Mouse (Mus musculus) hindbrain, postnatal 0 days (tissue): Measurements from ENCODE around the gene Limd2. TPM values are rescaled to one million over a fixed set of nuclear protein-coding genes. Genes with fewer than 3 reads are reported as not detected.
"Not testable (repeated sequence)": the region's sequence is repeated elsewhere in the genome, so short reads cannot be mapped to it uniquely, and the experiment has no call there.

Experiments
- ATAC-seq: fragments of 200-750 bp; cut with Nextera tagmentation; 2 replicates; pipeline ENCODE4 v1.8.0; 2017; ENCODE audit warnings: mild to moderate bottlenecking, moderate TSS enrichment, moderate library complexity
- DNase-seq: peaks from one replicate; pipeline ENCODE4 v3.0.0-alpha.2; 2015; ENCODE audit warnings: low spot score
- H3K27ac ChIP-seq: fragments of 300-500 bp; sonication (generic); 2 replicates; pipeline ENCODE4 v1.5.1; 2014; ENCODE audit warnings: mild to moderate bottlenecking
- H3K27me3 ChIP-seq: fragments of 300-500 bp; sonication (generic); 2 replicates; pipeline ENCODE4 v1.6.1; 2014; ENCODE audit warnings: low read length, mixed read lengths; ENCODE audit not compliant: insufficient read depth
- H3K36me3 ChIP-seq: fragments of 300-500 bp; sonication (generic); 2 replicates; pipeline ENCODE4 v1.6.1; 2014; ENCODE audit warnings: low read length, mixed read lengths; ENCODE audit not compliant: insufficient read depth
- H3K4me1 ChIP-seq: fragments of 300-500 bp; sonication (generic); 2 replicates; pipeline ENCODE4 v1.6.1; 2014; ENCODE audit warnings: antibody characterized with exemption, low read length, mixed read lengths; ENCODE audit not compliant: insufficient read depth
- H3K4me2 ChIP-seq: fragments of 300-500 bp; sonication (generic); 2 replicates; pipeline ENCODE4 v1.6.1; 2014; ENCODE audit warnings: low read depth, mild to moderate bottlenecking, low read length, moderate library complexity, mixed read lengths
- H3K4me3 ChIP-seq: fragments of 300-500 bp; sonication (generic); 2 replicates; pipeline ENCODE4 v1.5.1; 2014; ENCODE audit warnings: low read length
- H3K9ac ChIP-seq: fragments of 300-500 bp; sonication (generic); replicated peaks from 2 replicates; pipeline ENCODE4 v1.6.1; 2014; ENCODE audit warnings: mild to moderate bottlenecking, low read length, moderate library complexity, mixed read lengths
- H3K9me3 ChIP-seq: fragments of 300-500 bp; sonication (generic); 2 replicates; pipeline ENCODE4 v1.6.1; 2016; ENCODE audit warnings: low read length, mixed read lengths
- CTCF ChIP-seq: IDR thresholded peaks from 2 replicates; pipeline ENCODE4 v1.5.1; 2016; ENCODE audit warnings: antibody characterized with exemption, control low read depth, low read depth
- WGBS: fragments of 180-500 bp; shearing (Covaris S2); extraction: QIAGEN DNeasy Blood & Tissue Kit; methylation state at CpG from one replicate; pipeline ENCODE4 v1.1.7; 2014; 5-methylcytosine and 5-hydroxymethylcytosine counted together
- polyA plus RNA-seq: library from polyadenylated mRNA; unstranded; fragments of >200 nt; fragmentation: Nextera tagmentation; extraction: Ambion mirVana; gene quantifications from 2 replicates; pipeline ENCODE4 v1.2.1, GENCODE M21; 2015
- total RNA-seq: library from RNA; depleted of rRNA; stranded (reverse); fragments of >200 nt; gene quantifications from 2 replicates; pipeline ENCODE4 v1.2.3, GENCODE M21; 2014; rRNA removed

Limd2 gene
- total RNA-seq (72.2 and 80.6 TPM in 2 replicates), polyA plus RNA-seq (120 and 124 TPM in 2 replicates)

DNA sequence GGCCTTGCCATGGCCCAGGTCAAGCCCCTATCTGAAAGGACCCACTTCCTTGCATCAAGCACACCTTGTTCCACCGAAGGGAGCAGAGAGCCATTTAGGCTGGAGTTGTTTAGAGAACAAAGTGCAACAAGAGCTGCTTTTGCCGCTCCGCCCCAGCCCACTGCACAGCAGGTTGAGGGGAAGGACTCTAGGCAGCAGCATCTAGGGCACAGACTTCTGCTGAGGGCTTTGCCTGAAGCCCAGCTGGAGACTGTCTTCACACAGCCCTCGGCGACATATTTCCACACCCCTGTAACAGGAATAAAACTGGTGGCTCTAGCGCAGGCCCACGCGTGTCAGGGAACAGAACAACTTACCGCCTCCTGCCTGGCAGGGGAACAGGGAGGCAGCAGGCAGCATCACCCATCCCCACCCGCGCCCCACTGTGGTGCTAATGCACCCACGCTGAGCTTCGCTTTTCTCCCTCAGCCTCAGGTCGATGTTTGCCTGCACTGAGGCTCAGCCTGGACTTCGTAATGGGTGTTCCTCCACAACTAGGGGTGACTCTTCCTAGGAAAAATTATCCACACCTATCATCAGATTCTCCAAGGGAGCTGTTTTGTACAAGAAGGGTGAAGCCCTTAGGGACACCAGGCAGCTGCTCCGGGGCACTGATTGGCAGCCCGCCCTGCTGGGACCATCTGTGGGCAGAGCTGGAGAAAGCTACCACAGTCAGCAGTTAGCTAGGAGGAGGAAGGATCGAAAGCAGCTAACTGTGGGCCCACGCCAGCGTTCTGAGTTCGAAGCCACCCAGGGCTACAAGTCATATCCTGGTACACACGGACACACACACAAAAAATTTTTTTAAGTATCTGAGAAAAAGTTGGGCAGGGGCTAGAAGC, at the start of gene Limd2, which contains the start of gene Gm10840:
Limd2 (minus strand) TSS at position 20 of the 881 bp plus-strand sequence.
Gm10840 (plus strand) TSS at position 10 of the 881 bp plus-strand sequence.
- peak; percentile 52 for DNase-seq
- Histone ChIP-seq H3K27me3 (no peaks in the 10 kb centered on the region), H3K4me3 (peak within 1 kb of the TSS; percentile 59), H3K4me2 (peak within 1 kb of the TSS; percentile 87), H3K27ac (peak within 1 kb of the TSS; percentile 95), H3K9ac (peak within 1 kb of the TSS; percentile 75), H3K4me1 (peaks cover 11% of the 10 kb centered on the region; the same call in 1 of the 2 replicates), H3K36me3 (peaks cover 39% of the 10 kb centered on the region), H3K9me3 (no peaks in the 10 kb centered on the region)
- WGBS: 23% methylated on average over 22 of the region's 22 CpGs
- peak; percentile 15; the same call in 1 of the 2 replicates for ATAC-seq
- TF ChIP-seq CTCF: no peak

DNA sequence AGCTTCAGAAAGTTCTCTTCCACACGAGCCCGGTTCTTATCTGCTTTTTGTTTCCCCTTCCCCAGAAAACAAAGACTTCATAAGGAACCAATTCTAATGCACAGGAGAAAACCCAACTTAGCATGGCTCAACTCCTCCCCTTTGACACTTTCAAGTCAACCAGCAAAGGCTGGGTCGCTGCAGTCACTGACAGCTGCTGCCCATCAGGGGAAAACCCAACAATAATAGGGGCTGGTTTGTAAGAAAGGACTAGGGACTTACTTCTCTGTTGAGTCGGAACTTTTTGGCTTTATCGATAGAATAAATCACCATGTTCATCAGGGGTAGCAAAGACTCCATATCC, 41.4 kb upstream of the Limd2 start, which contains the start of gene Strada:
Strada (minus strand) TSS at position 46 of the 343 bp plus-strand sequence.
- DNase-seq: no peak
- H3K36me3 ChIP-seq: peaks cover 48% of the 10 kb centered on the region
- no peaks in the 10 kb centered on the region for H3K9me3 ChIP-seq
- H3K27ac ChIP-seq: no peak within 1 kb of the TSS
- no peak for TF ChIP-seq CTCF
- H3K27me3 ChIP-seq: no peaks in the 10 kb centered on the region
- no peaks in the 10 kb centered on the region for H3K4me1 ChIP-seq
- no peak for ATAC-seq
- no peak within 1 kb of the TSS for H3K4me3 ChIP-seq
- WGBS: 80% methylated on average over 5 of the region's 5 CpGs
- no peak within 1 kb of the TSS for H3K4me2 ChIP-seq
- no peak within 1 kb of the TSS for H3K9ac ChIP-seq

DNA sequence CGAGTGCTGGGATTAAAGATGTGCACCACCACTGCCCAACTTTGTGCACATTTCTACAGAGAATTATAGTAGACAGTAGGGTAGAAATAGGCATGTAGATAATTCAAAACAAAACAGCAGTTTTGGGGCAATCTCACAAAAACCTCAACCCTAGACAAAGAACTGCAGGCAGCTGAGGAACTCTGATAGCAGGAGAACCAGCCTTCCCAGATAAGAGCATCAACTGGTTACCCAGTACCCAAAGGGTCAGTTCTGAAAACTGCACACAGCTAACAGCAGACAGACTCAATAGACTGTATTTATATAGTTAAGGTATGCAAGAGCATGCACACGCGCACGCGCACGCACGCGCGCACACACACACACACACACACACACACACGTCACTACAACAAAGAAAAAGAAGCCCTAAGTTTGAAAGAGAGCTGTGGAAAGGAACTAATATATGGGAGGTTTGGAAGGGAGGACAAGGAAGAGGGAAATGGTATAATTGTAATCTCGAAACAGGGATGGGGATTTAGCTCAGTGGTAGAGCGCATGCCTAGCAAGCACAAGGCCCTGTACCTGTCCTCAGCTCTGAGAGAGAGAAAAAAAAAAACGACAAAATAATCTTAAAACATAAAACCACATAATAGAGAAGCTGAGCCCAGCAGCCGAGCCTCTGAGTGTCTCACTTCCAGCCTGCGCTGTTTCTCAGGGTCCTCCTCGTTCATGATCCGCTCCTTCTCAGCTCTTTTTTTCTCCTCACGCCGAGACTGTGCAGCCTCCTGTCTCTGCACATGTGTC, 40.9 kb upstream of the Limd2 start:
- Histone ChIP-seq H3K27ac (no peak overlapping the region), H3K9me3 (no peaks in the 10 kb centered on the region), H3K4me3 (no peak overlapping the region), H3K36me3 (peaks cover 42% of the 10 kb centered on the region), H3K27me3 (no peaks in the 10 kb centered on the region), H3K4me2 (no peak overlapping the region), H3K4me1 (no peaks in the 10 kb centered on the region), H3K9ac (no peak overlapping the region)
- no peak for TF ChIP-seq CTCF
- DNase-seq (no peak), ATAC-seq (no peak)
- whole genome bisulfite sequencing: 95% methylated on average over 19 of the region's 19 CpGs

DNA sequence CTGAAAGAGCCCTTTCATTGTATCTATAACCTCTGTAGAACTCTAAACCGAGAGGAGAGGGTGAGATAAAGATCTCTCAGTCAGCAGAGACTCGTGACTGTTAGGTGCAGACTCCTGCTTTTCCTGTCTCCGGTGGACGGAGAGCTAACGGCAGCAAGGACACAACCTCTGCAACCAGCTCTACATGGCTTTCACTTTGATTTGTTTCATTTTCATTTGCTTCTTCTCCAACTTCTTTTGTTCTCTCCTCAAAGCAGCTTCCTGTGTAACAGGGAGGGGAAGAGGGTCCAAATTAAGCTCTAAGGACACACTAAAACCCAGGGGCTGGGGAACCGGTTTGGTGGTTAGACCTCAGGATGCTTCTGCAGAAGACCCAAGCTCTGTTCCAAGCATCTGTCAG, 40.1 kb upstream of the Limd2 start:
- Histone ChIP-seq H3K9me3 (no peaks in the 10 kb centered on the region), H3K36me3 (peaks cover 42% of the 10 kb centered on the region), H3K27me3 (no peaks in the 10 kb centered on the region), H3K4me1 (no peaks in the 10 kb centered on the region), H3K27ac (no peak overlapping the region), H3K4me3 (no peak overlapping the region), H3K9ac (no peak overlapping the region), H3K4me2 (no peak overlapping the region)
- no peak for DNase-seq
- no peak for TF ChIP-seq CTCF
- ATAC-seq: no peak
- 90% methylated on average over 6 of the region's 6 CpGs for WGBS

DNA sequence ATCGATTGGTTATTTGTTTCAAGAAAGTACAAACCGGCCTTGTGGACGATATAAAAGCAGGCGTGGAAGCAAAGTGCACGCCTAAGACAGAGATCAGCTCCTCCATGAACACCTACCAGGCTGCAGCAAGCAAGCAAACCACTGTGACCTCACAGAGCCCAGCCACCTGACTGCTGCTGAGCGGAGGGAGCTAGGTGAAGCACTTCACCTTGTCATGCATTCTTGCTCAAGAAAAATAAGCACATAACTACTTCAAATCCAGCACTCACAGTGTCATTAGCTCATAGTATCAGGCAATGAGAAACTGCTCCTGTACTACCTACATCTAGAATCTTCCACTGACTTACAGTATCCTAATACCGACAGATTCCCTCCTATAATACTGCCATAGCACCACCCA, 39.3 kb upstream of the Limd2 start:
- H3K27me3 ChIP-seq, DNase-seq, H3K4me3 ChIP-seq, H3K9ac ChIP-seq, H3K4me2 ChIP-seq, H3K27ac ChIP-seq, ATAC-seq, H3K4me1 ChIP-seq, H3K9me3 ChIP-seq: not testable (repeated sequence)
- peaks cover 34% of the 10 kb centered on the region for H3K36me3 ChIP-seq
- WGBS: 93% methylated on average over 7 of the region's 7 CpGs

DNA sequence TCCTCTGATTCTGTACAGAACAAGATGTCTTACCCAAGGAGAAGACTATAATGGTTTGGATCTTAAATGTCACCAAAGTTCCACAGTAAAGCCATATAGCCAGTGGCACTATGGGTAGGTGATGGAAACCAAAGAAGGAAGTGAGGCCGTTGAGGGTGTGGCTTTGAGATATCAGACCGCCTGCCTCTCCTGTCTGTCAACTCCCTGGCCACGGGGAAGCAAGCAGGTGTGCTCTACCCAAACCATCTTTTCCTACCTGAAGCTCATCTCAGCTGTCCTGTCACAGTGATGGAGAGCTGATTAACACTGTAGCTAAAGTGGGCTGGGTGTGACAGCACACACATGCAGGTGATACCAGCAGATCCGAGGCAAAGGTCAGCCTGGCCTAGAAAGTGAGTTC, 37.6 kb upstream of the Limd2 start:
- Histone ChIP-seq H3K9ac (no peak overlapping the region), H3K4me2 (no peak overlapping the region), H3K4me1 (no peaks in the 10 kb centered on the region), H3K36me3 (peaks cover 21% of the 10 kb centered on the region; the same call in 1 of the 2 replicates), H3K9me3 (no peaks in the 10 kb centered on the region), H3K27me3 (no peaks in the 10 kb centered on the region), H3K4me3 (no peak overlapping the region), H3K27ac (no peak overlapping the region)
- ATAC-seq: no peak
- no peak for DNase-seq
- 96% methylated on average over 4 of the region's 4 CpGs for WGBS
- TF ChIP-seq CTCF: no peak
